Mouse (Mus musculus) myocyte (in vitro differentiated cells): ENCODE results near the gene Olr1.

Experiments
- CEBPB ChIP-seq: IDR thresholded peaks from 2 replicates; pipeline ENCODE4 v1.6.1; 2011; ENCODE audit warnings: mild to moderate bottlenecking, moderate library complexity; ENCODE audit not compliant: poor library complexity, insufficient read depth, severe bottlenecking
- E2F4 ChIP-seq: IDR thresholded peaks from one replicate; pipeline ENCODE4 v1.6.1; 2011; ENCODE audit warnings: mild to moderate bottlenecking, control low read depth, moderate library complexity; ENCODE audit not compliant: insufficient read depth
- MAX ChIP-seq: IDR thresholded peaks from one replicate; pipeline ENCODE4 v1.6.1; 2011; ENCODE audit warnings: low read depth, mild to moderate bottlenecking, control low read depth
- MYOG ChIP-seq, 3 experiments: IDR thresholded peaks; one replicate each; pipeline ENCODE4 v1.6.1; 2011; ENCODE audit warnings: control low read depth in 2 of 3, low read depth in 2 of 3, mild to moderate bottlenecking in 2 of 3; ENCODE audit not compliant: insufficient read length in 2 of 3, control insufficient read depth in 1 of 3, insufficient read depth in 1 of 3
- POLR2A ChIP-seq: IDR thresholded peaks from one replicate; pipeline ENCODE4 v1.6.1; 2011; ENCODE audit warnings: low read depth, mild to moderate bottlenecking, control low read depth, moderate library complexity; ENCODE audit not compliant: insufficient read length
- POLR2AphosphoS2 ChIP-seq: IDR thresholded peaks from one replicate; pipeline ENCODE4 v1.6.1; 2011; ENCODE audit warnings: low read depth, control low read depth; ENCODE audit not compliant: insufficient read length
- REST ChIP-seq: IDR thresholded peaks from one replicate; pipeline ENCODE4 v1.6.1; 2011; ENCODE audit warnings: mild to moderate bottlenecking, control low read depth, moderate library complexity; ENCODE audit not compliant: insufficient read depth, insufficient read length
- SRF ChIP-seq: IDR thresholded peaks from one replicate; pipeline ENCODE4 v1.6.1; 2011; ENCODE audit warnings: low read depth; ENCODE audit not compliant: control insufficient read depth, insufficient read length
- TCF3 ChIP-seq: IDR thresholded peaks from one replicate; pipeline ENCODE4 v1.6.1; 2011; ENCODE audit warnings: low read depth, control low read depth; ENCODE audit not compliant: insufficient read length
- USF1 ChIP-seq: IDR thresholded peaks from one replicate; pipeline ENCODE4 v1.6.1; 2011; ENCODE audit warnings: low read depth, mild to moderate bottlenecking, control low read depth, moderate library complexity

DNA sequence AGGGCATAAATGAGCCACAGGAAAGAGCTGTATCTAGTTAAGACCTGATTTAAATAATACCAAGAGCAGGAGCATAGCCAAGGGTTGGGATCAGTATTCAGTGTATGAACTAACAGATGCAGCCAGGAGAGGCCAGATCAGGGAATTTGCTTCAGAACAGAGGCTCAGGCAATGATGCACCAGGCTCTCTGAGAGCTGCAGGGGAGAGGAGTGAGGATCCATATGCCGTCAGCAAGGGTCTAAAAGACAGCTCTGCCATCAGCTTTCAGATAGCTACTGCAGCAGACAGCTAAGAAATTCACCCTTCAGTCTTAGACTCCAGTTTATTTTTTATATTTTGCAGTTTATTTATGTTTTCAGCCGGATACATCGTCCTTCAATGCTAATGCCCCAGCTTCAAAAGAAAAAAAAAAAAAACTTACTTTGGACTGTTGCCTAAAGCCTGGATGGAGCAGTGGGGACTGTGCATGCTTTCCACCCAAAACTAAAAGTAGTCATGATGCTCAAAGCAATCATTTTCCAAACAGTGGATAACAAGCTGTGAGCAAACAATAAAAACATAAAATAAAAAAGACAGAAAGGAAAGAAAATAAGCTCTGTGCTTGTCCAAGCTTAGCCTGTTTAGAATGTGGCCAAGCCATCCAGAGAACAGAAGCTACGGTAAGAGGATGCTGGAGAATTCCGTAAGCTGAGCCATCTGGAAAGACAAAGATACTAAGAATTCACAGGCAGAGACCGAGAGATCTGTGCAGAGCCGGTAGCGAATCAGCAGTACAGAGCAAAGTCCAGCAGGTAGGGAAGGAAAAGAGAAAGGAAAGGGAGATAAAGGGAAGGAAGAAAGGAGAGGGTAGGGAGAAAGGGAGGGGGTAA, 26.6 kb downstream of the Olr1 start:
- TF ChIP-seq POLR2A (no peak), E2F4 (no peak), POLR2AphosphoS2 (no peak), TCF3 (no peak), SRF (no peak), MYOG (IDR thresholded peaks at IDR 0.05; ENCODE audit: control insufficient read depth in 1 of 3, insufficient read depth in 1 of 3, insufficient read length in 2 of 3, low read depth in 2 of 3) (no peak), REST (no peak), USF1 (no peak), MAX (no peak), CEBPB (no peak)
